Mouse (Mus musculus) spleen, postnatal 0 days (tissue): ENCODE measurements around the gene Adgrv1. TPM values are rescaled to one million over a fixed set of nuclear protein-coding genes. Genes with fewer than 3 reads are reported as not detected.

ENCODE experiments used
- polyA plus RNA-seq: library from polyadenylated mRNA; unstranded; fragments of >200 nt; fragmentation: Nextera tagmentation; extraction: Ambion mirVana; gene quantifications from 2 replicates; pipeline ENCODE4 v1.2.1, GENCODE M21; 2015

Gene Adgrv1
- 0.18 and 0.53 TPM in 2 replicates for polyA plus RNA-seq

GRCm38 (mm10) chr13:81632720-81633415 lies at the start of gene Adgrv1:
Gene Adgrv1 (minus strand): TSS chr13:81633154.

GRCm38 (mm10) chr13:81657351-81658052 lies 24.5 kb upstream of the Adgrv1 start, which contains the start of gene Lysmd3:
Gene Lysmd3 (plus strand): TSS chr13:81657663.

Other genes with a start within 250 kb of the Adgrv1 start
- 13.5 and 13.6 TPM in 2 replicates for gene Lysmd3, start 24.5 kb upstream of the Adgrv1 start, polyA plus RNA-seq
- gene Polr3g, start 77.9 kb upstream of the Adgrv1 start, polyA plus RNA-seq = 11.2 and 13.6 TPM in 2 replicates
- gene Mblac2, start 78.2 kb upstream of the Adgrv1 start, polyA plus RNA-seq = 3.2 and 3.6 TPM in 2 replicates
- gene Cetn3, start 149.9 kb upstream of the Adgrv1 start, polyA plus RNA-seq = 161 and 183 TPM in 2 replicates